Mouse (Mus musculus) midbrain, embryonic 14.5 days (tissue): ENCODE measurements around the gene Dnlz. TPM values are rescaled to one million over a fixed set of nuclear protein-coding genes. Genes with fewer than 3 reads are reported as not detected.

ENCODE experiments used
- ATAC-seq: fragments of 200-750 bp; cut with Nextera tagmentation; 2 replicates; pipeline ENCODE4 v1.8.0; 2017; ENCODE audit warnings: moderate number of reproducible peaks, moderate library complexity; ENCODE audit not compliant: low FRiP score, low TSS enrichment
- DNase-seq: peaks from one replicate; pipeline ENCODE4 v3.0.0-alpha.2; 2015
- H3K27ac ChIP-seq: fragments of 300-500 bp; sonication (generic); replicated peaks from 2 replicates; pipeline ENCODE4 v1.5.1; 2014; ENCODE audit warnings: mild to moderate bottlenecking, low read depth, low read length, moderate library complexity
- H3K27me3 ChIP-seq: fragments of 300-500 bp; sonication (generic); 2 replicates; pipeline ENCODE4 v1.6.1; 2014; ENCODE audit warnings: low read length, control low read depth, mixed read lengths; ENCODE audit not compliant: control insufficient read depth, insufficient read depth
- H3K36me3 ChIP-seq: fragments of 300-500 bp; sonication (generic); 2 replicates; pipeline ENCODE4 v1.6.1; 2014; ENCODE audit warnings: low read length, control low read depth; ENCODE audit not compliant: control insufficient read depth, insufficient read depth
- H3K4me1 ChIP-seq: fragments of 300-500 bp; sonication (generic); 2 replicates; pipeline ENCODE4 v1.6.1; 2014; ENCODE audit warnings: mild to moderate bottlenecking, antibody characterized with exemption, low read length, control low read depth; ENCODE audit not compliant: control insufficient read depth, insufficient read depth
- H3K4me2 ChIP-seq: fragments of 300-500 bp; sonication (generic); 2 replicates; pipeline ENCODE4 v1.6.1; 2014; ENCODE audit warnings: mild to moderate bottlenecking, low read length, moderate library complexity
- H3K4me3 ChIP-seq: fragments of 300-500 bp; sonication (generic); replicated peaks from 2 replicates; pipeline ENCODE4 v1.5.1; 2014; ENCODE audit warnings: low read depth, low read length
- H3K9ac ChIP-seq: fragments of 300-500 bp; sonication (generic); replicated peaks from 2 replicates; pipeline ENCODE4 v1.6.1; 2014; ENCODE audit warnings: mild to moderate bottlenecking, low read length, moderate library complexity
- H3K9me3 ChIP-seq: fragments of 300-500 bp; sonication (generic); 2 replicates; pipeline ENCODE4 v1.6.1; 2016; ENCODE audit warnings: low read length, control low read depth, mixed read lengths; ENCODE audit not compliant: control insufficient read depth
- WGBS: fragments of 180-500 bp; shearing (Covaris S2); extraction: QIAGEN DNeasy Blood & Tissue Kit; methylation state at CpG from one replicate; pipeline ENCODE4 v1.1.7; 2014; 5-methylcytosine and 5-hydroxymethylcytosine counted together
- polyA plus RNA-seq: library from polyadenylated mRNA; unstranded; fragments of >200 nt; fragmentation: Nextera tagmentation; extraction: Ambion mirVana; gene quantifications from 2 replicates; pipeline ENCODE4 v1.2.1, GENCODE M21; 2014

The Dnlz gene
- polyA plus RNA-seq, 1 experiment from 2014 or later: 28.1 TPM

GRCm38 (mm10) chr2:26363481-26363880 is 11.6 kb upstream of the Dnlz start:
- DNase-seq: no peak
- Histone ChIP-seq H3K4me1 (no peaks in the 10 kb centered on the region), H3K27me3 (no peaks in the 10 kb centered on the region), H3K9ac (no peak overlapping the region), H3K36me3 (peaks cover 58% of the 10 kb centered on the region), H3K9me3 (no peaks in the 10 kb centered on the region), H3K4me3 (no peak overlapping the region), H3K27ac (no peak overlapping the region), H3K4me2 (no peak overlapping the region)
- 92% methylated on average over 5 of the region's 5 CpGs for WGBS
- no peak for ATAC-seq

GRCm38 (mm10) chr2:26362991-26363390 is 11.1 kb upstream of the Dnlz start:
- Histone ChIP-seq H3K27ac (no peak overlapping the region), H3K27me3 (no peaks in the 10 kb centered on the region), H3K4me3 (no peak overlapping the region), H3K36me3 (peaks cover 53% of the 10 kb centered on the region), H3K9ac (no peak overlapping the region), H3K9me3 (no peaks in the 10 kb centered on the region), H3K4me1 (no peaks in the 10 kb centered on the region), H3K4me2 (no peak overlapping the region)
- ATAC-seq (no peak), DNase-seq (no peak)
- 84% methylated on average over 5 of the region's 5 CpGs for WGBS

GRCm38 (mm10) chr2:26360772-26361171 is 8.9 kb upstream of the Dnlz start, which contains the start of gene Card9:
Gene Card9 (minus strand): TSS chr2:26360918.
- H3K36me3 ChIP-seq: peaks cover 31% of the 10 kb centered on the region

GRCm38 (mm10) chr2:26359983-26360382 is 8.1 kb upstream of the Dnlz start:
- WGBS: 96% methylated on average over 6 of the region's 6 CpGs
- H3K27me3 ChIP-seq: no peaks in the 10 kb centered on the region
- no peak overlapping the region for H3K4me3 ChIP-seq
- no peaks in the 10 kb centered on the region for H3K4me1 ChIP-seq
- H3K27ac ChIP-seq: no peak overlapping the region
- no peak overlapping the region for H3K9ac ChIP-seq
- DNase-seq (no peak), ATAC-seq (no peak)
- no peak overlapping the region for H3K4me2 ChIP-seq
- H3K36me3 ChIP-seq: peaks cover 23% of the 10 kb centered on the region
- no peaks in the 10 kb centered on the region for H3K9me3 ChIP-seq

More at GRCm38 (mm10) chr2:26360772-26361171, 8.9 kb upstream of the Dnlz start, which contains the start of gene Card9:
- H3K4me3 ChIP-seq: no peak within 1 kb of the TSS
- H3K9me3 ChIP-seq: no peaks in the 10 kb centered on the region
- no peak within 1 kb of the TSS for H3K27ac ChIP-seq
- no peak within 1 kb of the TSS for H3K4me2 ChIP-seq
- no peaks in the 10 kb centered on the region for H3K4me1 ChIP-seq
- H3K9ac ChIP-seq: no peak within 1 kb of the TSS
- H3K27me3 ChIP-seq: no peaks in the 10 kb centered on the region
- 63% methylated on average over 3 of the region's 3 CpGs for WGBS
- ATAC-seq (no peak), DNase-seq (no peak)

- WGBS: 89% methylated on average over 13 of the region's 13 CpGs
- H3K36me3 ChIP-seq: peaks cover 14% of the 10 kb centered on the region; the same call in 1 of the 2 replicates
- ATAC-seq (0 out of 2 replicates have a peak, but pooled peaks have one; percentile 20), DNase-seq (no peak)
- no peaks in the 10 kb centered on the region for H3K27me3 ChIP-seq
- H3K27ac ChIP-seq: no peak overlapping the region
- H3K9me3 ChIP-seq: no peaks in the 10 kb centered on the region
- H3K4me1 ChIP-seq: no peaks in the 10 kb centered on the region
- no peak overlapping the region for H3K9ac ChIP-seq
- no peak overlapping the region for H3K4me3 ChIP-seq
- H3K4me2 ChIP-seq: no peak overlapping the region
These were observed 6.9 kb upstream of the Dnlz start for GRCm38 (mm10) chr2:26358667-26359320.

GRCm38 (mm10) chr2:26357484-26357883 is 5.6 kb upstream of the Dnlz start:
- H3K4me3 ChIP-seq: no peak overlapping the region
- no peaks in the 10 kb centered on the region for H3K27me3 ChIP-seq
- no peak overlapping the region for H3K4me2 ChIP-seq
- H3K27ac ChIP-seq: no peak overlapping the region
- no peak overlapping the region for H3K9ac ChIP-seq
- DNase-seq (no peak), ATAC-seq (no peak)
- peaks cover 8% of the 10 kb centered on the region for H3K4me1 ChIP-seq
- no peaks in the 10 kb centered on the region for H3K9me3 ChIP-seq
- H3K36me3 ChIP-seq: 0 out of 2 replicates have a peak, but pooled peaks cover 3% of the 10 kb centered on the region
- 43% methylated on average over 15 of the region's 15 CpGs for WGBS

GRCm38 (mm10) chr2:26356678-26357077 is 4.8 kb upstream of the Dnlz start:
- Histone ChIP-seq H3K9me3 (no peaks in the 10 kb centered on the region), H3K4me3 (no peak overlapping the region), H3K36me3 (0 out of 2 replicates have a peak, but pooled peaks cover 3% of the 10 kb centered on the region), H3K4me1 (peaks cover 9% of the 10 kb centered on the region), H3K9ac (no peak overlapping the region), H3K27me3 (no peaks in the 10 kb centered on the region), H3K4me2 (no peak overlapping the region), H3K27ac (no peak overlapping the region)
- DNase-seq: no peak
- no peak for ATAC-seq
- WGBS: 81% methylated on average over 7 of the region's 7 CpGs

- Histone ChIP-seq H3K36me3 (0 out of 2 replicates have a peak, but pooled peaks cover 3% of the 10 kb centered on the region), H3K4me3 (no peak overlapping the region), H3K4me1 (peaks cover 9% of the 10 kb centered on the region), H3K9ac (no peak overlapping the region), H3K4me2 (no peak overlapping the region), H3K9me3 (no peaks in the 10 kb centered on the region), H3K27me3 (no peaks in the 10 kb centered on the region), H3K27ac (no peak overlapping the region)
- DNase-seq (no peak), ATAC-seq (no peak)
- 88% methylated on average over 4 of the region's 4 CpGs for WGBS
These were observed 4.3 kb upstream of the Dnlz start for GRCm38 (mm10) chr2:26356231-26356630.

GRCm38 (mm10) chr2:26354401-26354800 is 2.5 kb upstream of the Dnlz start:
- no peak overlapping the region for H3K27ac ChIP-seq
- WGBS: 87% methylated on average over 4 of the region's 4 CpGs
- no peak for ATAC-seq
- DNase-seq: no peak
- H3K4me3 ChIP-seq: no peak overlapping the region
- no peak overlapping the region for H3K4me2 ChIP-seq
- peaks cover 20% of the 10 kb centered on the region for H3K4me1 ChIP-seq
- H3K36me3 ChIP-seq: peaks cover 11% of the 10 kb centered on the region
- no peaks in the 10 kb centered on the region for H3K27me3 ChIP-seq
- H3K9ac ChIP-seq: no peak overlapping the region
- no peaks in the 10 kb centered on the region for H3K9me3 ChIP-seq
